Mouse (Mus musculus) retina, adult 2 months (tissue): ENCODE results near the gene Defb22.

Source experiments
- DNase-seq: peaks from one replicate; pipeline ENCODE4 v3.0.0-alpha.2; 2012; ENCODE audit warnings: low read depth, low spot score

The Defb22 gene

GRCm38 (mm10) chr2:152439833-152440232 lies 50.1 kb downstream of the Defb22 start:
- DNase-seq: no peak

GRCm38 (mm10) chr2:152438963-152439362 lies 51.0 kb downstream of the Defb22 start:
- no peak for DNase-seq

- peak; percentile 70 for DNase-seq
These were observed 52.7 kb downstream of the Defb22 start for GRCm38 (mm10) chr2:152436983-152437860.

- no peak for DNase-seq
These were observed 53.5 kb downstream of the Defb22 start for GRCm38 (mm10) chr2:152436405-152436901.
